Mouse (Mus musculus): ENCODE data around the gene Il18. TPM values are rescaled to one million over a fixed set of nuclear protein-coding genes. Genes with fewer than 3 reads are reported as not detected.
"Not testable (repeated sequence)": the region's sequence is repeated elsewhere in the genome, so short reads cannot be mapped to it uniquely, and the experiment has no call there.

Gene Il18
- polyA plus RNA-seq, 1 experiment from 2014 or later, result 27.3 TPM

GRCm38 (mm10) chr9:50616766-50617603 is 62.4 kb downstream of the Il18 start, which contains the start of the genes Pih1d2 and Nkapd1:
TSS of gene Pih1d2 (plus strand) at chr9:50617321.
TSS of gene Nkapd1 (minus strand) at chr9:50617464.
- H3K27ac ChIP-seq, result peak within 1 kb of the TSS; percentile 95
- peak within 1 kb of the TSS; percentile 100 for H3K4me3 ChIP-seq (replicated peaks)
- peak; percentile 97 for ATAC-seq
- peak within 1 kb of the TSS; percentile 94 for H3K9ac ChIP-seq (replicated peaks)
- no peaks in the 10 kb centered on the region for H3K9me3 ChIP-seq
- H3K4me1 ChIP-seq (replicated peaks), result peaks cover 26% of the 10 kb centered on the region
- peaks cover 33% of the 10 kb centered on the region for H3K36me3 ChIP-seq
- WGBS, result under 1% methylated on average over 64 of the region's 81 CpGs
- H3K27me3 ChIP-seq, result no peaks in the 10 kb centered on the region
- peak within 1 kb of the TSS; percentile 95 for H3K4me2 ChIP-seq (replicated peaks)

GRCm38 (mm10) chr9:50617794-50618330 is 63.2 kb downstream of the Il18 start:
- H3K27ac ChIP-seq, result no peak overlapping the region
- WGBS, result 62% methylated on average over 9 of the region's 9 CpGs
- H3K4me2 ChIP-seq (replicated peaks), result peak overlapping the region; percentile 95
- peaks cover 24% of the 10 kb centered on the region for H3K36me3 ChIP-seq
- H3K9me3 ChIP-seq, result no peaks in the 10 kb centered on the region
- ATAC-seq, result 0 out of 2 replicates have a peak, but pooled peaks have one; percentile 3
- H3K27me3 ChIP-seq, result no peaks in the 10 kb centered on the region
- H3K4me3 ChIP-seq (replicated peaks), result peak overlapping the region; percentile 100
- H3K4me1 ChIP-seq (replicated peaks), result peaks cover 26% of the 10 kb centered on the region
- H3K9ac ChIP-seq (replicated peaks), result no peak overlapping the region

- H3K4me1 ChIP-seq (replicated peaks); H3K4me3 ChIP-seq (replicated peaks); H3K9me3 ChIP-seq; H3K9ac ChIP-seq (replicated peaks); ATAC-seq; H3K27me3 ChIP-seq; H3K4me2 ChIP-seq (replicated peaks); H3K27ac ChIP-seq: not testable (repeated sequence)
- H3K36me3 ChIP-seq, result peaks cover 31% of the 10 kb centered on the region
- 91% methylated on average over 6 of the region's 8 CpGs for WGBS
Observed at GRCm38 (mm10) chr9:50630903-50631302, 76.3 kb downstream of the Il18 start.

Other genes starting within 250 kb of the Il18 start
- 124 and 143 TPM in 2 replicates for gene Rpl10-ps3, start 209.9 kb upstream of the Il18 start, polyA plus RNA-seq (2015; fragmentation: Nextera tagmentation; extraction: Ambion mirVana)
- gene Plet1, start 60.3 kb upstream of the Il18 start, polyA plus RNA-seq (2015; fragmentation: Nextera tagmentation; extraction: Ambion mirVana), result 0.43 and 0.58 TPM in 2 replicates
- 115 and 123 TPM in 2 replicates for gene Pts, start 26.1 kb upstream of the Il18 start, polyA plus RNA-seq (2015; fragmentation: Nextera tagmentation; extraction: Ambion mirVana)
- gene Bco2, start 354 bp downstream of the Il18 start, polyA plus RNA-seq (2015; fragmentation: Nextera tagmentation; extraction: Ambion mirVana), result 0.28 and 0.34 TPM in 2 replicates
- gene Tex12, start 6.5 kb downstream of the Il18 start, polyA plus RNA-seq (2015; fragmentation: Nextera tagmentation; extraction: Ambion mirVana), result 0.32 and 0.50 TPM in 2 replicates
- 209 and 210 TPM in 2 replicates for gene Sdhd, start 49.0 kb downstream of the Il18 start, polyA plus RNA-seq (2015; fragmentation: Nextera tagmentation; extraction: Ambion mirVana)
- 386 and 397 TPM in 2 replicates for gene Timm8b, start 49.1 kb downstream of the Il18 start, polyA plus RNA-seq (2015; fragmentation: Nextera tagmentation; extraction: Ambion mirVana)
- 5.5 and 6.5 TPM in 2 replicates for gene Pih1d2, start 62.5 kb downstream of the Il18 start, polyA plus RNA-seq (2015; fragmentation: Nextera tagmentation; extraction: Ambion mirVana)
- 23.5 and 23.8 TPM in 2 replicates for gene Nkapd1, start 62.6 kb downstream of the Il18 start, polyA plus RNA-seq (2015; fragmentation: Nextera tagmentation; extraction: Ambion mirVana)
- 40.9 and 42.1 TPM in 2 replicates for gene Dlat, start 105.0 kb downstream of the Il18 start, polyA plus RNA-seq (2015; fragmentation: Nextera tagmentation; extraction: Ambion mirVana)
- gene Dixdc1, start 184.7 kb downstream of the Il18 start, polyA plus RNA-seq (2015; fragmentation: Nextera tagmentation; extraction: Ambion mirVana), result 33.4 and 36.6 TPM in 2 replicates
- 0.50 and 1.1 TPM in 2 replicates for gene 2310030G06Rik, start 191.7 kb downstream of the Il18 start, polyA plus RNA-seq (2015; fragmentation: Nextera tagmentation; extraction: Ambion mirVana)
- gene Cryab, start 196.5 kb downstream of the Il18 start, polyA plus RNA-seq (2015; fragmentation: Nextera tagmentation; extraction: Ambion mirVana), result 3.5 and 4.0 TPM in 2 replicates
- 0.42 and 0.54 TPM in 2 replicates for gene Hspb2, start 197.5 kb downstream of the Il18 start, polyA plus RNA-seq (2015; fragmentation: Nextera tagmentation; extraction: Ambion mirVana)
- 11.5 and 14.3 TPM in 2 replicates for gene Fdxacb1, start 213.4 kb downstream of the Il18 start, polyA plus RNA-seq (2015; fragmentation: Nextera tagmentation; extraction: Ambion mirVana)
- gene Alg9, start 220.2 kb downstream of the Il18 start, polyA plus RNA-seq (2015; fragmentation: Nextera tagmentation; extraction: Ambion mirVana), result 51.6 and 53.5 TPM in 2 replicates
- gene 1110032A03Rik, start 220.7 kb downstream of the Il18 start, polyA plus RNA-seq (2015; fragmentation: Nextera tagmentation; extraction: Ambion mirVana), result 59.9 and 61.7 TPM in 2 replicates

Measured in midbrain, embryonic 13.5 days (tissue).